Mouse (Mus musculus) left cerebral cortex, postnatal 36 days (tissue): ENCODE data around the gene Rabep2. TPM values are rescaled to one million over a fixed set of nuclear protein-coding genes. Genes with fewer than 3 reads are reported as not detected.
"Not testable (repeated sequence)": the region's sequence is repeated elsewhere in the genome, so short reads cannot be mapped to it uniquely, and the experiment has no call there.

Experiments
- DNase-seq, 2 experiments: peaks; one replicate each; pipeline ENCODE4 v3.0.0; 2021 to 2022; ENCODE audit warnings: low spot score in 2 of 2, mixed read lengths in 1 of 2
- intact Hi-C: fragments of 180-260 bp; cut with DNase I; formaldehyde crosslinking; loops from one replicate; pipeline ENCODE4 v1.15.1; 2025
- total RNA-seq, 2 experiments: library from RNA; stranded (reverse); gene quantifications; 2 replicates each; pipeline ENCODE4 v1.2.3; 2021

The Rabep2 gene
- 10 to 100 TPM; 11.0 to 11.6 TPM for total RNA-seq

- DNase-seq, result peak; percentile 94 to 95
- intact Hi-C loops, result loop anchor here (2.0 kb wide), 1 partner anchor 74 kb away; the partner anchor contains the start of gene Atxn2l
These were observed at the start of gene Rabep2 for GRCm38 (mm10) chr7:126428631-126429502. Gene Rabep2 (plus strand): TSS chr7:126428759.

GRCm38 (mm10) chr7:126383565-126383964 is 45.0 kb upstream of the Rabep2 start:
- intact Hi-C loops, result no loop called here
- DNase-seq, result no peak

- DNase-seq, result no peak
- intact Hi-C loops, result no loop called here
These were observed 40.4 kb upstream of the Rabep2 start for GRCm38 (mm10) chr7:126388185-126388584.

DNA sequence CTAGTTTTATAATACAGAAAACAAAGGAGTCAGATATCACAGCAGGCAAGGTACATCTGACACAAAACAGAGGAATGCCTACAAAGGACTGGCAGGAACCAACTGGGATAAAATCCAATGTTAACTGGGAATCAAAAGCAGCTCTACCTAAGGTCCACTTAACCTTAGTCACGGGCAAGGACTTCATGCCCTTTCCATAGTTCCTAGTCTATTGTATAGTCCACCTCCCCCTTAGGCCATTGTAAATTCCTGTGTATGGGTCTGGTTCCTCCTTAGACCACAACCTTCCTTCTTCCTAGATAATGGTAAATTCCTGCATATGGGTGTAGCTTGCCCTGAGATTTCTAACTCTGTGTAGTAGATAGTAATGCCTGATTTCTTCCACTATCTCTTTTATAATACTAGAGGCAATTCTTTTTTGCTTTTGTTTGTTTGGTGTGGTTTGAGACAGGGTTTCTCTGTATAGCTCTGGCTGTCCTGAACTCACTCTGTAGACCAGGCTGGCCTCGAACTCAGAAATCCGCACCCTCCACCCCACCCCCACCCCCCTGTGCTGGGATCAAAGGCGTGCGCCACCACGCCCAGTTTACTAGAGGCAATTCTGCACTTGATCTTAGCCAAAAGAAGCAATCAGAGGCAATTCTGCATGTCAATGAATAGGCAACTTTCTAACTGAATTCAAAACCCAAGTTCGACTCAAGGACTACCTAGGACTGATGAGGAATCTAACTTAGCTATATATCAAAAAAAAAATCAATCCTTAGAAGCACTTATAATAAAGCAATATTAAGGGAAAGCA is 36.3 kb upstream of the Rabep2 start:
- intact Hi-C loops, DNase-seq: not testable (repeated sequence)

DNA sequence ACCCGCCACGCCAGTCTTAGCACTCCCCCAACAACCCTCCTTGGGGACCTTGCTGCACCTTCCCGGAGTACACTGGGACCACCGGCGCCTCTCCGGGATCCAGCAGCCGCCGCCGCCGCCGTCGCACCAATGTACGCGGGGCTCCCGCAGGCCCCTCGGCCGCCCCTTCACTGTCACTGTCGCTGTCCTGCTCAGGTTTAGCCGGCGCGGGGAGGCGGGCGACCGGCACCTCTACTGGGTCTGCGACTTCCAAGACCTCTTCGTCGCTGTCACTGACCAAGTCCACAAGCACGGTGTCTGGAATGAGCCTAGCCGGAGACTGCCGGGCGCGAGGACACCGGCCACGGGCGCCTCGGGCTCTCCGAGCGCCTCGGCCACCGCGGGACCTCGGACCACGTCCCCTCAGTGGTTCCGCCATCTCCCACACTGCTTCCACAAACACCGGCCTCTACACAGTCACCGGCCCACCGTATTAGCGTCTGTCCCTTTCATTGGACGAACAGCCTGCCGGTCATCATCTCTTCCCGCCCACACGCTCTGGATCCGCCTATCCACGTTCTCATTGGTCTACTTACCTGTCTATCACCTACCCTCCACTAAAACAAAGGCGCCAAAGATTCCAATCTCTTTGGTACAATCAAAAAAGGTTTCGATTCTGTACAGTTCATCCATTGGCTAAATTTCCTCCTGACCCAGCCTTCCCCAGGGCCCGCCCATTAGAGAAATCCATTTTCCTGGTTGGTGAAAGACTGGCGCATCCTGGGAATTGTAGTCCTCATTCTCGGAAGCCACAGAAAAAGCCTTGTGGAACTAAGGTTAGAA is 32.0 kb upstream of the Rabep2 start, which contains the start of gene Nfatc2ip:
TSS of gene Nfatc2ip (minus strand) at position 440 of the 822 bp plus-strand sequence.
- intact Hi-C loops, result loop anchor here (5.0 kb wide), 1 partner anchor 81 kb away; the partner anchor contains the start of gene Sh2b1

GRCm38 (mm10) chr7:126397221-126397620 is 31.3 kb upstream of the Rabep2 start:
- intact Hi-C loops, result loop anchor here (5.0 kb wide), 1 partner anchor 80 kb away; the partner anchor contains the start of gene Sh2b1
- DNase-seq, result no peak

More for the DNA sequence above, 32.0 kb upstream of the Rabep2 start, which contains the start of gene Nfatc2ip:
- peak; percentile 95 to 98 for DNase-seq

DNA sequence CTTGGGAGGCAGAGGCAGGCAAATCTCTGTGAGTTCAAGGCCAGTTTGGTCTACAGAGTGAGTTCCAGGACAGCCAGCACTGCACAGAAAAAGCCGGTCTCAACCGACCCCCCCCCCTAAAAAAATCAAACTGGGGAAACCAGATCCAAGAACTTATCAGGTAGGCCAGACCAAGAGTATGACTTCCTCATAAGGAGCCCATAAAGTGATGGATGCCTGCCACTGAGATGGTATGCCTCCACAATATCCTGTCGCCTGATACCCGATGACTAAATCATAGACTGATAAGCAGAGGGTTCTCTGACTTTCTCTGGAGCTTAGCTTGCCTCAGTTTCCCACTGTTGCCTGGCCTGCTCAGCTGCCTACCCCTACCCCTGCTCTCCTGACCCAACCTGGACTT is 30.7 kb upstream of the Rabep2 start:
- intact Hi-C loops, result loop anchor here (2.0 to 5.0 kb wide), 2 partner anchors 79 to 131 kb away; partner anchors contain the start of gene Sh2b1

GRCm38 (mm10) chr7:126399548-126399947 is 29.0 kb upstream of the Rabep2 start:
- DNase-seq, result peak; percentile 64 to 65
- intact Hi-C loops, result loop anchor here (2.0 to 5.0 kb wide), 2 partner anchors 78 to 129 kb away; partner anchors contain the start of gene Sh2b1

More for the DNA sequence above, 30.7 kb upstream of the Rabep2 start:
- DNase-seq, result no peak

DNA sequence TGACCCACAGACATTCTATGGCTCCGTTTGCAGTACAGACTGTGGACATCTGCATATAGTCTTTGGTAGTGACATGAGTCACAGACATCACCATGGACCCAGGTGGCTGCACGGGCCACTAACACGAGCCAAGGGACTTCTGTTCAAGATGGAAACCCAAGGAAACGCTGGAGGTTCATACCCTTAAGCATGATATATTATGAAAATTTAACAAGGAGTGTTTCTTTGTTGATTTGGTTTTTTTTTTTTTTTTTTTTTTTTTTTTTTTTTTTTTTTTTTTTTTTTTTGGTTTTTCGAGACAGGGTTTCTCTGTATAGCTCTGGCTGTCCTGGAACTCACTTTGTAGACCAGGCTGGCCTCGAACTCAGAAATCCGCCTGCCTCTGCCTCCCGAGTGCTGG is 26.0 kb upstream of the Rabep2 start:
- DNase-seq, intact Hi-C loops: not testable (repeated sequence)

GRCm38 (mm10) chr7:126408686-126409085 is 19.9 kb upstream of the Rabep2 start:
- DNase-seq, result no peak
- intact Hi-C loops, result no loop called here

- intact Hi-C loops, result no loop called here
These were observed 17.5 kb upstream of the Rabep2 start for GRCm38 (mm10) chr7:126411061-126411460.

GRCm38 (mm10) chr7:126414725-126415124 is 13.8 kb upstream of the Rabep2 start, which contains the start of gene Cd19:
Gene Cd19 (minus strand): TSS chr7:126414889.
- intact Hi-C loops, result no loop called here
- DNase-seq, result no peak

More at GRCm38 (mm10) chr7:126411061-126411460, 17.5 kb upstream of the Rabep2 start:
- no peak for DNase-seq

- DNase-seq, result no peak
- intact Hi-C loops, result no loop called here
These were observed 11.9 kb upstream of the Rabep2 start for GRCm38 (mm10) chr7:126416615-126417014.

GRCm38 (mm10) chr7:126417045-126417444 is 11.5 kb upstream of the Rabep2 start:
- intact Hi-C loops, result no loop called here
- DNase-seq, result no peak

DNA sequence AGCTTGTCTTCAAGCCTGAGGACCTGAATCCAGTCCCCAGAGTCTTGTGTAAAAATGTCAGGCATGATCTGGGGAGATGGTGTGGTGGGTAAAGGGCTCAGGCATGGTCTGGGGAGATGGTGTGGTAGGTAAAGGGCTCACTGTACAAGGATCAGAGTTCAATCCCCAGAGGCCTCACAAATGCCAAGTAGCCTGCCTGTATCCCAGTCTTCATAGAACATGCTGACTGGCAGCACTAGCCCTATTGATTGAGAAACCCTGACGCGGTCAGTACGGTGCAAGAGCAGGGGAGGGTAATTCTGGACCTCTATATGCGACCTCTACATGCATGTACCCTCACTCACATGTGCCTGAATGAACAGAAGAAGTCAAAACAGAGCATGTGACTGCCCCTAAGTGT is 11.0 kb upstream of the Rabep2 start:
- DNase-seq, result no peak
- intact Hi-C loops, result no loop called here

DNA sequence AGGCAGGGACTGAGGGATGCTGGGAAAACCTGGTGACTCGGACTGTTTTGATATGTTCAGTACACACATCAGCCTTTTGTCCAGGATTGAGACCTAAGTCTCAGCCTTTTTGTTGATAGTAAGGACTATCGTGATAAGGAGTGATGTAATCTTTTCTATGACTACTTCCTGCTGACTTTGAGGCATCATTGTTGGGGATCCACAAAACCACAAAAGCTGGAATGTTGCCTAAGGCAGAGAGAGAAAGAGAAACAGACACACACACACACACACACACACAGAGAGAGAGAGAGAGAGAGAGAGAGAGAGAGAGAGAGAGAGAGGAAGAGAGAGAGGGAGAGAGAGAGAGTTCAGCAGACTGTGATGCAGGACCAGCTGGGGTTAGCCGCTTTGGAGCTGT is 10.1 kb upstream of the Rabep2 start:
- intact Hi-C loops, result no loop called here
- no peak for DNase-seq

GRCm38 (mm10) chr7:126421756-126422155 is 6.8 kb upstream of the Rabep2 start:
- intact Hi-C loops, result no loop called here
- no peak for DNase-seq

GRCm38 (mm10) chr7:126424161-126424560 is 4.4 kb upstream of the Rabep2 start:
- intact Hi-C loops, result no loop called here
- no peak for DNase-seq

DNA sequence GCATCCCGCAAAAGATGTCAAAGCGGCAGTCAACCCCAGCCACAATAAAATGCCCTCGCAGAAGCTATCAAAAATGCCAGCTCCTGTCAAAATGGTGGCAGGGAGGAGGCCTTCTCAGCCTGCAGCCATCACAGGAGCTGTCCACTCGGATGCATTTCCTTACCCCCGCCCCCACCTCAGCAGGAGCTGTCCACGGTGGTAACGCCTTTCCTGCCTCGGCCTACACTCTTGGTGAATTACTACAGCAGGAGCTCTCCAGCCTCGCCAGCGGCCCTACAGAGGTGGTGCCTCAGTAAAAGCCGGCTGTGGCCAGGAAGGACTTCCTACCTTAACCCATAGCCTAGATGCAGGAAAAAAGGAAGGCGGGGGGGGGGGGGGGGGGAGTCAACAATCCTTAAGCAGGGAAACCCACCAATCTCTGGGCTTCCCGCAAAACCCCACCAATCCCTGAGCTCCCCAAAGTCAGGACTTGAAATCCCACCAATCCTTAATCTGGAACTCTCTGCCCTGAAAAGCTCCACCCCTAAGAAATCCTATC is 1.2 kb upstream of the Rabep2 start:
- intact Hi-C loops, result no loop called here
- no peak for DNase-seq
